Mouse (Mus musculus): Measurements from ENCODE around the gene Klhl1. TPM values are rescaled to one million over a fixed set of nuclear protein-coding genes. Genes with fewer than 3 reads are reported as not detected.
"Not testable (repeated sequence)": the region's sequence is repeated elsewhere in the genome, so short reads cannot be mapped to it uniquely, and the experiment has no call there.

Gene Klhl1
- polyA plus RNA-seq, 1 experiment = 6.3 TPM

- DNase-seq (ENCODE audit: low read depth) = peak; percentile 56
Measured at GRCm38 (mm10) chr14:96331069-96331468, 187.8 kb downstream of the Klhl1 start.

GRCm38 (mm10) chr14:96217805-96218441 lies 301.0 kb downstream of the Klhl1 start:
- peak; percentile 36 for DNase-seq (ENCODE audit: low read depth)
- no peak for TF ChIP-seq POLR2A (IDR thresholded peaks at IDR 0.05; ENCODE audit: borderline replicate concordance, extremely low read depth, insufficient read depth, insufficient read length, poor library complexity, severe bottlenecking)
- no peak for TF ChIP-seq CTCF (IDR thresholded peaks at IDR 0.05; ENCODE audit: borderline replicate concordance, extremely low read depth, insufficient read depth, insufficient read length)

More at GRCm38 (mm10) chr14:96331069-96331468, 187.8 kb downstream of the Klhl1 start:
- TF ChIP-seq CTCF (IDR thresholded peaks at IDR 0.05; ENCODE audit: borderline replicate concordance, extremely low read depth, insufficient read depth, insufficient read length) = no peak
- no peak for TF ChIP-seq POLR2A (IDR thresholded peaks at IDR 0.05; ENCODE audit: borderline replicate concordance, extremely low read depth, insufficient read depth, insufficient read length, poor library complexity, severe bottlenecking)

GRCm38 (mm10) chr14:96194795-96195194 lies 324.1 kb downstream of the Klhl1 start:
- DNase-seq (ENCODE audit: low read depth) = not testable (repeated sequence)

- no peak for DNase-seq (ENCODE audit: low read depth)
- no peak for TF ChIP-seq POLR2A (IDR thresholded peaks at IDR 0.05; ENCODE audit: borderline replicate concordance, extremely low read depth, insufficient read depth, insufficient read length, poor library complexity, severe bottlenecking)
- TF ChIP-seq CTCF (IDR thresholded peaks at IDR 0.05; ENCODE audit: borderline replicate concordance, extremely low read depth, insufficient read depth, insufficient read length) = no peak
Measured at GRCm38 (mm10) chr14:96174546-96174945, 344.4 kb downstream of the Klhl1 start.

GRCm38 (mm10) chr14:96143137-96143536 lies 375.8 kb downstream of the Klhl1 start:
- no peak for TF ChIP-seq CTCF (IDR thresholded peaks at IDR 0.05; ENCODE audit: borderline replicate concordance, extremely low read depth, insufficient read depth, insufficient read length)
- no peak for TF ChIP-seq POLR2A (IDR thresholded peaks at IDR 0.05; ENCODE audit: borderline replicate concordance, extremely low read depth, insufficient read depth, insufficient read length, poor library complexity, severe bottlenecking)
- DNase-seq (ENCODE audit: low read depth) = peak; percentile 4

GRCm38 (mm10) chr14:96140246-96140645 lies 378.7 kb downstream of the Klhl1 start:
- TF ChIP-seq POLR2A (IDR thresholded peaks at IDR 0.05; ENCODE audit: borderline replicate concordance, extremely low read depth, insufficient read depth, insufficient read length, poor library complexity, severe bottlenecking) = no peak
- no peak for TF ChIP-seq CTCF (IDR thresholded peaks at IDR 0.05; ENCODE audit: borderline replicate concordance, extremely low read depth, insufficient read depth, insufficient read length)
- no peak for DNase-seq (ENCODE audit: low read depth)

GRCm38 (mm10) chr14:96107396-96107795 lies 411.5 kb downstream of the Klhl1 start:
- DNase-seq (ENCODE audit: low read depth) = peak; percentile 38
- TF ChIP-seq POLR2A (IDR thresholded peaks at IDR 0.05; ENCODE audit: borderline replicate concordance, extremely low read depth, insufficient read depth, insufficient read length, poor library complexity, severe bottlenecking) (no peak), CTCF (IDR thresholded peaks at IDR 0.05; ENCODE audit: borderline replicate concordance, extremely low read depth, insufficient read depth, insufficient read length) (no peak)

GRCm38 (mm10) chr14:96081681-96082207 lies 437.2 kb downstream of the Klhl1 start:
- DNase-seq (ENCODE audit: low read depth) = peak; percentile 12
- TF ChIP-seq POLR2A (IDR thresholded peaks at IDR 0.05; ENCODE audit: borderline replicate concordance, extremely low read depth, insufficient read depth, insufficient read length, poor library complexity, severe bottlenecking) (no peak), CTCF (IDR thresholded peaks at IDR 0.05; ENCODE audit: borderline replicate concordance, extremely low read depth, insufficient read depth, insufficient read length) (no peak)

- no peak for DNase-seq (ENCODE audit: low read depth)
- no peak for TF ChIP-seq CTCF (IDR thresholded peaks at IDR 0.05; ENCODE audit: borderline replicate concordance, extremely low read depth, insufficient read depth, insufficient read length)
- TF ChIP-seq POLR2A (IDR thresholded peaks at IDR 0.05; ENCODE audit: borderline replicate concordance, extremely low read depth, insufficient read depth, insufficient read length, poor library complexity, severe bottlenecking) = no peak
Measured at GRCm38 (mm10) chr14:96065884-96066283, 453.0 kb downstream of the Klhl1 start.
